Mouse (Mus musculus) urinary bladder, postnatal 25 days (tissue): ENCODE data around the gene Bcas1.
"Not testable (repeated sequence)": the region's sequence is repeated elsewhere in the genome, so short reads cannot be mapped to it uniquely, and the experiment has no call there.

ENCODE experiments used
- DNase-seq: peaks from one replicate; pipeline ENCODE4 v3.0.0; 2022; ENCODE audit warnings: low spot score

Gene Bcas1

GRCm38 (mm10) chr2:170427704-170428103 lies at the start of gene Bcas1:
Gene Bcas1, minus strand, starts transcription at chr2:170427845.
- DNase-seq: no peak

- DNase-seq: no peak
Measured at GRCm38 (mm10) chr2:170476643-170477042, 49.0 kb upstream of the Bcas1 start.

GRCm38 (mm10) chr2:170476215-170476614 lies 48.6 kb upstream of the Bcas1 start:
- DNase-seq: peak; percentile 12

- DNase-seq: no peak
Measured at GRCm38 (mm10) chr2:170475164-170475563, 47.5 kb upstream of the Bcas1 start.

- DNase-seq: no peak
Measured at GRCm38 (mm10) chr2:170474125-170474524, 46.5 kb upstream of the Bcas1 start.

- DNase-seq: no peak
Measured at GRCm38 (mm10) chr2:170470591-170470990, 42.9 kb upstream of the Bcas1 start.

GRCm38 (mm10) chr2:170469616-170470308 lies 42.1 kb upstream of the Bcas1 start:
- DNase-seq: peak; percentile 43

- no peak for DNase-seq
Measured at GRCm38 (mm10) chr2:170468009-170468408, 40.4 kb upstream of the Bcas1 start.

- DNase-seq: no peak
Measured at GRCm38 (mm10) chr2:170464817-170465216, 37.2 kb upstream of the Bcas1 start.

- DNase-seq: no peak
Measured at GRCm38 (mm10) chr2:170461652-170462051, 34.0 kb upstream of the Bcas1 start.

- no peak for DNase-seq
Measured at GRCm38 (mm10) chr2:170459805-170460204, 32.2 kb upstream of the Bcas1 start.

- DNase-seq: no peak
Measured at GRCm38 (mm10) chr2:170459183-170459582, 31.5 kb upstream of the Bcas1 start.

- not testable (repeated sequence) for DNase-seq
Measured at GRCm38 (mm10) chr2:170453809-170454208, 26.2 kb upstream of the Bcas1 start.

- DNase-seq: peak; percentile 75
Measured at GRCm38 (mm10) chr2:170450933-170451332, 23.3 kb upstream of the Bcas1 start.

GRCm38 (mm10) chr2:170447651-170448050 lies 20.0 kb upstream of the Bcas1 start:
- no peak for DNase-seq

- DNase-seq: no peak
Measured at GRCm38 (mm10) chr2:170446843-170447383, 19.3 kb upstream of the Bcas1 start.

- DNase-seq: no peak
Measured at GRCm38 (mm10) chr2:170445861-170446260, 18.2 kb upstream of the Bcas1 start.

GRCm38 (mm10) chr2:170442535-170442934 lies 14.9 kb upstream of the Bcas1 start:
- no peak for DNase-seq

- no peak for DNase-seq
Measured at GRCm38 (mm10) chr2:170438782-170439181, 11.1 kb upstream of the Bcas1 start.

GRCm38 (mm10) chr2:170436204-170436603 lies 8.6 kb upstream of the Bcas1 start:
- DNase-seq: no peak

GRCm38 (mm10) chr2:170432152-170432551 lies 4.5 kb upstream of the Bcas1 start:
- no peak for DNase-seq

- no peak for DNase-seq
Measured at GRCm38 (mm10) chr2:170428966-170429365, 1.3 kb upstream of the Bcas1 start.

- peak; percentile 26 for DNase-seq
Measured at GRCm38 (mm10) chr2:170424131-170424530, 3.5 kb downstream of the Bcas1 start.

GRCm38 (mm10) chr2:170421924-170422323 lies 5.7 kb downstream of the Bcas1 start:
- DNase-seq: no peak
